Mouse (Mus musculus): ENCODE measurements at regions not wholly inside any gene's neighbourhood (a gene's known extent, or its start where the extent isn't known, plus 50 kb on each side); places are given as distances from the start of the nearest gene placed in this dataset.

DNA sequence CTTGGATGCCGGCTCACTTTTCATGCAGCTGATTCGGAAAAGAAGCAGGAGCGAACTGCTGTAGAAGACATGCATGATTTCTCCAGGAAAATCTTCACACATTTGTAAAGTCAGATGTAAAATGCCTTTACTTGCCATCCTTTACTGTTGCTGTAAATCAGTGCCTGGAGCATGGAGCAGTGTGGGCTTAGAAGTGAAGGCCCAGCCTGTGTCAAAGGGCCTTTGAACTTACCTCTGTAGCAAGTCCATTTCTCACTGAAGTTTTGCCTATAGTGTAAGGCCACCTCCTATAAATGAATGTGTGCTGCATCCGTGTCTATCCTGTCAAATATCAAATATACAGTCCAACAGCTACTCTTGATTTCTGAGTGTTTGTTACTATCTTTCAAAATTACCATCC, 368.9 kb downstream of the Lrriq3 start:
- no peak for DNase-seq (ENCODE audit: low spot score in 2 of 2)

- no peak for DNase-seq (ENCODE audit: low spot score in 2 of 2)
Observed at GRCm38 (mm10) chr3:155470742-155471141, 377.5 kb downstream of the Lrriq3 start.

GRCm38 (mm10) chr3:155485487-155485886, 392.3 kb downstream of the Lrriq3 start:
- no peak for DNase-seq (ENCODE audit: low spot score in 2 of 2)

DNA sequence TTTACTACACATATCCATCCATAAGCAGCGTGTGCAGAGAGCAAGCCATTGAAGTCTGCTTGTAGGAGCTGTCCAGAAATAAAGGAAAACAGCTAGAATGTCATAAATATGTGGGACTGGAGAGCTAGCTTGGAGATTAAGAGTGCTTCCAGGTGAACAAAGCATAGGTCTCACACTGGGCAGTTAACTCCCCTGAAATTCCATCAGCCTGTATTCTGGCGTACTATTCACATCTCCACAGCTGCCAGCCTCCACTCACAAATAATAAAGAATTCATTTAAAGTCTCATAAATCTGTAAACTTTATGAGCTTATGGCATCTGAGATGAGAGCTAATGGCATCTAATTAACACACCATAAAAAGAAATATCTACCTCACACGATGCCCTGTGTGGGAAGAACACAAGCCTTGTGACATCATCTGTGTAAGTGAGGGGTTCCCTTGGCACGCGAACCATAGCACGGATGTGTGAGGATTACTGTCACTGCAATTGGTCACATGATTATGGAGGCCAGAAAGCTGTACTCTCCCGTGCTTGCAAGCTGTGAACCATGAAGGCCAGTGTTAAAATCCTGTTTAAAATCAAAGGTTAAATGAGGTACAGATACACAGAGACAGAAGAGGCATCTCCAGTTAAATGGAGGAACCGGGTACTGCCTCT, 394.8 kb downstream of the Lrriq3 start:
- DNase-seq (ENCODE audit: low spot score in 2 of 2) = no peak

GRCm38 (mm10) chr3:155490670-155491069, 397.4 kb downstream of the Lrriq3 start:
- no peak for DNase-seq (ENCODE audit: low spot score in 2 of 2)

- DNase-seq (ENCODE audit: low spot score in 2 of 2) = no peak
Observed at GRCm38 (mm10) chr3:155510161-155510857, 417.1 kb downstream of the Lrriq3 start.

- DNase-seq (ENCODE audit: low spot score in 2 of 2) = no peak
Observed at GRCm38 (mm10) chr3:155513885-155514284, 420.7 kb downstream of the Lrriq3 start.

- no peak for DNase-seq (ENCODE audit: low spot score in 2 of 2)
Observed at GRCm38 (mm10) chr3:155529312-155529711, 436.1 kb downstream of the Lrriq3 start.

DNA sequence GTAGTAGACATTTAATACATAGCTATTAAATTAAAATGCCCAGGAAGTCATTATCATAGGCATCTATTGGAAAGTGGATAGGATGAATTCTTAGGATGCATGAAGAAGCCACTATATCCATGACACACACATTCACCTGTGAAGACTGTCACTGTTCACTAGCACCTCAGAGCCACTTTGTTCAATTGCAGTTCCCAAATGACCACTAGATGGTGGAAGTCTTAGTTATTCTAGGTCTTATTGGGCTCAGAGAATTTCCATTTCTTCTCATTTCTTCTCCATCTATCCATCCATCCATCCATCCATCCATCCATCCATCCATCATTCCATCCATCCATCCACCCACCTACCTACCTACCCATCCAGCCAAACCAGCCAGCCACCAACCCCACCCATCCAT, 437.6 kb downstream of the Lrriq3 start:
- no peak for DNase-seq (ENCODE audit: low spot score in 2 of 2)

- DNase-seq (ENCODE audit: low spot score in 2 of 2) = no peak
Observed at GRCm38 (mm10) chr3:155532075-155532474, 438.8 kb downstream of the Lrriq3 start.

DNA sequence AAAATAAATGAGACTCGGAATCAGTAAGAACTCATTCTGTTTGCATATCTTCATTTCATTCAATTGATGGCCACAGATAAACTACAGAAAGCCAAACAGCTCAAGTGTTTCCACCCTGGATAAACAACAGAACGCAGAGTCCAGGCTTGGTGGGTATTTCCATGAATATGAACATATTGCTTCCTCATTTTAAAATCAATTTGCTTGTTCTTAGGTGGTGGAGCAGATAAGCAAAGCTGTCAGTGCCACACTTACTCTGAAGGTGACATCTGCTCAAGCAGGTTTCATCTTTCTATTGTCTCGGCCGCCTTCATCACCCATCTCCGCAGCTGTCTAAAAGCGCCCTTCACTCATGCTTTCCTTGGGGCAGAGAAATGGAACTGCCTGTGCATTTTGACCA, 455.0 kb downstream of the Lrriq3 start:
- no peak for DNase-seq (ENCODE audit: low spot score in 2 of 2)

DNA sequence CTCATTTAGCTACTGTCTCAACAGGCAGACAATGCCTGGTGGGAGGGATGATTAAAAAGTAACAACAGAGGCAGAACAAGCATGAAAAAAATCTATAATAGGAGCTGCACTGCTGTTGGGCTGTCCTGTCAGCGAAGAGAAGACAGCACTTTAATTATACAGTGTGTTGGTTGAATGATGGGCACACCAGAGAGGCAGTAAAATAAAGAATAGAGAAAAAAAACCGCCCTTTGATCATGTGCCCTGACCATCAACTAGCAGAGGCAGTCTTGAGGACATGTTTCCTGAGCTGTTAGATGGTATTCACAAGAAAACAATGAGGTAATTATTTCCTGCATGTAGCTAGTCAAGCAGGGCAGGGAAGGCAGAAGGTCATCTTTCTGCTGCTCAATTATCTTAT, 483.9 kb downstream of the Lrriq3 start:
- DNase-seq (ENCODE audit: low spot score in 2 of 2) = no peak

DNA sequence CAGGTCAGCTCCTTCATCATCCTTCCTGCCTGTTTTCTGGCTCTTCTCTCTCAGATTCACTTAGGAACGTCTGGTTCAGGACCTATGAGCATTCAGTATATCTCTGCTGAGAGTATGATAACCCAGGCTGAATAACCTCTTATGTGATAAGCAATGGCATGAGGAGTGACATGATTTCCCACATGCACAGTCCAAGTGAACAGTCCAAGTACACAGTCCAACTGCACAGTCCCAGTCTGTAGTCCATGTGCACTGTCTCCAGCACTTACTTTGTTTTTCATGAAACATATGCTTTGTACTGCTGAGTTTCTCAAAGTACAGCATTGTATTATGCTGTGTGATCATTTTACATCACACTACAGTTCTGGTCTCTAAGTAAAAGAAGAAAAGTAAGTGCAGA, 510.8 kb downstream of the Lrriq3 start:
- DNase-seq (ENCODE audit: low spot score in 2 of 2) = no peak

Measured in adrenal gland, adult 18-20 months (tissue).